In the genomic region with DNA sequence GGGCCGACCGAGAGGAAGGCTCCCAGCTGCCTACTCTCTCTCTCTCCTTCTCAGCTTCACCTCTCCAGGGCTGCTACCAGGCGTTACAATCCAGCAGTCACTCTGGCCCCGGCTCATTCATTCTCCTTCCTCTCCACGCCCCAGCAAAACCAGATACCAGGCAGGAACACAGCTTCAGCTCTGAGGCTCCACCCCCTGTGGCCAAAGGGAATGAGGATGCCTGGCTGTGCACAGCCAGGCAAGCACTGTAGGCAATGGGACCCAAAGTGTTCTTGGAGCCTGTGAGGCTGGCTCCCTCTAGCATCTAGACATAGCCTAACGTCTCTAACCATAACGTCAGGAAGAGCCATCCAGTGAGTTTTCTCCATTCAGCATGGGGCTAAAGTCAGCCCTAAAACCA, we compare ENCODE assay signal across 9 mouse cellular contexts.
DNase-seq lines count a peak whose midpoint lies in the region; ATAC-seq lines count a peak whose summit lies in the region.
"Had no signal": no experiment of that assay in that cellular context is flagged by ENCODE, and none has a peak within 500 bp of the region (broad histone marks: within the 10 kb centered on the region; RNA-seq: fewer than 3 reads in every experiment).

No protein-coding gene starts in this region.

- no peaks in the 10 kb centered on the region for H3K36me3 ChIP-seq in embryonic facial prominence, embryonic 12.5 days
- H3K36me3 ChIP-seq in kidney, embryonic 15.5 days: no peaks in the 10 kb centered on the region
- no peaks in the 10 kb centered on the region for H3K36me3 ChIP-seq in stomach, embryonic 14.5 days (ENCODE audit: control insufficient read depth, insufficient read depth, low read length)
- H3K36me3 ChIP-seq: hindbrain, embryonic 15.5 days had no signal

- H3K4me3 ChIP-seq in embryonic facial prominence, embryonic 12.5 days: 0 out of 2 replicates have a peak overlapping the region, but pooled peaks have one; percentile 2
- no peak overlapping the region for H3K4me3 ChIP-seq in kidney, embryonic 15.5 days (replicated peaks)
- no peak overlapping the region for H3K4me3 ChIP-seq in stomach, embryonic 14.5 days (ENCODE audit: low read depth, low read length)
- H3K4me3 ChIP-seq: hindbrain, embryonic 15.5 days had no signal

- H3K27me3 ChIP-seq in embryonic facial prominence, embryonic 12.5 days: no peaks in the 10 kb centered on the region
- no peaks in the 10 kb centered on the region for H3K27me3 ChIP-seq in kidney, embryonic 15.5 days
- H3K27me3 ChIP-seq in stomach, embryonic 14.5 days (ENCODE audit: control insufficient read depth, insufficient read depth, low read length): no peaks in the 10 kb centered on the region
- H3K27me3 ChIP-seq: hindbrain, embryonic 15.5 days had no signal

- no peaks in the 10 kb centered on the region for H3K9me3 ChIP-seq in embryonic facial prominence, embryonic 12.5 days
- no peaks in the 10 kb centered on the region for H3K9me3 ChIP-seq in kidney, embryonic 15.5 days (replicated peaks)
- H3K9me3 ChIP-seq in stomach, embryonic 14.5 days (ENCODE audit: control insufficient read depth, low read depth, low read length): no peaks in the 10 kb centered on the region
- H3K9me3 ChIP-seq: hindbrain, embryonic 15.5 days had no signal

- H3K4me1 ChIP-seq in embryonic facial prominence, embryonic 12.5 days: peaks cover 13% of the 10 kb centered on the region
- H3K4me1 ChIP-seq in kidney, embryonic 15.5 days: peaks cover 34% of the 10 kb centered on the region
- peaks cover 23% of the 10 kb centered on the region; the same call in 1 of the 2 replicates for H3K4me1 ChIP-seq in stomach, embryonic 14.5 days (ENCODE audit: control insufficient read depth, insufficient read depth, low read length)

- peak overlapping the region; percentile 36; the same call in 1 of the 2 replicates for H3K27ac ChIP-seq in embryonic facial prominence, embryonic 12.5 days
- peak overlapping the region; percentile 64 for H3K27ac ChIP-seq in kidney, embryonic 15.5 days
- peak overlapping the region; percentile 52 for H3K27ac ChIP-seq in stomach, embryonic 14.5 days (ENCODE audit: low read length)
- H3K27ac ChIP-seq: hindbrain, embryonic 15.5 days had no signal

- no peak overlapping the region for H3K9ac ChIP-seq in embryonic facial prominence, embryonic 12.5 days
- H3K9ac ChIP-seq in kidney, embryonic 15.5 days: no peak overlapping the region
- no peak overlapping the region for H3K9ac ChIP-seq in stomach, embryonic 14.5 days (replicated peaks; ENCODE audit: low read depth, low read length)
- H3K9ac ChIP-seq: hindbrain, embryonic 15.5 days had no signal

- WGBS in embryonic facial prominence, embryonic 12.5 days: 13% methylated on average over 7 of the region's 7 CpGs
- WGBS in kidney, embryonic 15.5 days: 10% methylated on average over 7 of the region's 7 CpGs
- 9% methylated on average over 7 of the region's 7 CpGs for WGBS in stomach, embryonic 14.5 days

- peak; percentile 53 for ATAC-seq in embryonic facial prominence, embryonic 12.5 days (ENCODE audit: insufficient number of reproducible peaks, insufficient read depth, low FRiP score, low TSS enrichment)
- ATAC-seq in kidney, embryonic 15.5 days (replicated peaks; ENCODE audit: low FRiP score): peak; percentile 74
- peak; percentile 53; the same call in 1 of the 2 replicates for ATAC-seq in stomach, embryonic 14.5 days (ENCODE audit: insufficient number of reproducible peaks, insufficient read depth, low FRiP score, low read depth)

- DNase-seq in ovary, postnatal 36 days (ENCODE audit: low spot score): peak; percentile 34
- DNase-seq in ovary, postnatal 10 days (ENCODE audit: low spot score): no peak
- DNase-seq in thymus, postnatal 10 days (ENCODE audit: low spot score in 2 of 2): no peak
- no peak for DNase-seq in gastrocnemius, postnatal 14 days
- DNase-seq in layer of hippocampus, adult 8-10 months (ENCODE audit: low spot score in 2 of 2): no peak

- intact Hi-C loops in gastrocnemius, postnatal 14 days (cut with DNase I; ENCODE audit: low total_unique reads): no loop called here

- no peak overlapping the region for H3K4me2 ChIP-seq in embryonic facial prominence, embryonic 12.5 days (replicated peaks)
- peak overlapping the region; percentile 15 for H3K4me2 ChIP-seq in kidney, embryonic 15.5 days
- H3K4me2 ChIP-seq in stomach, embryonic 14.5 days (replicated peaks; ENCODE audit: low read depth, low read length): 0 out of 2 replicates have a peak overlapping the region, but pooled peaks have one; percentile 14
- H3K4me2 ChIP-seq: hindbrain, embryonic 15.5 days had no signal
